Mouse (Mus musculus): ENCODE data around the gene Olfr552.
A peak's percentile ranks its signal among the peaks of the same experiment; 100 is the strongest.
"Not testable (repeated sequence)": the region's sequence is repeated elsewhere in the genome, so short reads cannot be mapped to it uniquely, and the experiment has no call there.

Gene Olfr552

GRCm38 (mm10) chr7:102597378-102598031 is at the start of gene Olfr552:
Olfr552 (plus strand) TSS chr7:102597770.
- no peak for DNase-seq

- no peak for DNase-seq
Measured at GRCm38 (mm10) chr7:102549570-102549969, 48.0 kb upstream of the Olfr552 start, which contains the start of gene Olfr549. Olfr549 (plus strand) TSS chr7:102549870.

GRCm38 (mm10) chr7:102553279-102553678 is 44.3 kb upstream of the Olfr552 start:
- no peak for DNase-seq

GRCm38 (mm10) chr7:102564999-102565997 is 32.3 kb upstream of the Olfr552 start, which contains the start of gene Trim21:
Trim21 (minus strand) TSS chr7:102565486.
- peak; percentile 48 for DNase-seq

GRCm38 (mm10) chr7:102566219-102566618 is 31.4 kb upstream of the Olfr552 start:
- DNase-seq = no peak

- no peak for DNase-seq
Measured at GRCm38 (mm10) chr7:102571142-102571541, 26.4 kb upstream of the Olfr552 start, which contains the start of gene Olfr550. Olfr550 (plus strand) TSS chr7:102571442.

- DNase-seq = no peak
Measured at GRCm38 (mm10) chr7:102573174-102573830, 24.3 kb upstream of the Olfr552 start.

- DNase-seq = no peak
Measured at GRCm38 (mm10) chr7:102575998-102576397, 21.6 kb upstream of the Olfr552 start.

GRCm38 (mm10) chr7:102591786-102592185 is 5.8 kb upstream of the Olfr552 start, which contains the start of gene Olfr551:
Olfr551 (minus strand) TSS chr7:102591886.
- DNase-seq = no peak

GRCm38 (mm10) chr7:102618118-102618517 is 20.5 kb downstream of the Olfr552 start, which contains the start of gene Olfr553:
Olfr553 (minus strand) TSS chr7:102618218.
- no peak for DNase-seq

- DNase-seq = no peak
Measured at GRCm38 (mm10) chr7:102619608-102620007, 22.0 kb downstream of the Olfr552 start.

- DNase-seq = peak; percentile 34
Measured at GRCm38 (mm10) chr7:102620368-102620767, 22.8 kb downstream of the Olfr552 start.

- DNase-seq = no peak
Measured at GRCm38 (mm10) chr7:102636665-102637064, 39.1 kb downstream of the Olfr552 start.

- DNase-seq = no peak
Measured at GRCm38 (mm10) chr7:102638132-102638531, 40.6 kb downstream of the Olfr552 start, which contains the start of gene Olfr554. Olfr554 (plus strand) TSS chr7:102638432.

GRCm38 (mm10) chr7:102644945-102645344 is 47.4 kb downstream of the Olfr552 start:
- DNase-seq = not testable (repeated sequence)

All from cerebellum, adult 11-12 months (tissue).